Mouse (Mus musculus) midbrain, embryonic 10.5 days (tissue): Measurements from ENCODE around the gene Snrnp40. TPM values are rescaled to one million over a fixed set of nuclear protein-coding genes. Genes with fewer than 3 reads are reported as not detected.

Experiments
- DNase-seq: peaks from one replicate; pipeline ENCODE4 v3.0.0-alpha.2; 2017; ENCODE audit warnings: low spot score
- H3K27ac ChIP-seq: fragments of 300-500 bp; sonication (generic); replicated peaks from 2 replicates; pipeline ENCODE4 v1.5.1; 2016; ENCODE audit warnings: mild to moderate bottlenecking
- H3K27me3 ChIP-seq: fragments of 300-500 bp; sonication (generic); 2 replicates; pipeline ENCODE4 v1.6.1; 2016; ENCODE audit warnings: low read depth, mild to moderate bottlenecking; ENCODE audit not compliant: poor library complexity, severe bottlenecking
- H3K36me3 ChIP-seq: fragments of 300-500 bp; sonication (generic); 2 replicates; pipeline ENCODE4 v1.6.1; 2016; ENCODE audit warnings: mild to moderate bottlenecking, moderate library complexity
- H3K4me1 ChIP-seq: fragments of 300-500 bp; sonication (generic); 2 replicates; pipeline ENCODE4 v1.6.1; 2016
- H3K4me3 ChIP-seq: fragments of 300-500 bp; sonication (generic); 2 replicates; pipeline ENCODE4 v1.5.1; 2016; ENCODE audit warnings: mild to moderate bottlenecking, moderate library complexity
- H3K9me3 ChIP-seq: fragments of 300-500 bp; sonication (generic); replicated peaks from 2 replicates; pipeline ENCODE4 v1.6.1; 2016; ENCODE audit warnings: mild to moderate bottlenecking
- WGBS: fragments of 180-500 bp; shearing (Covaris S2); methylation state at CpG from one replicate; pipeline ENCODE4 v1.1.7; 2016; 5-methylcytosine and 5-hydroxymethylcytosine counted together
- polyA plus RNA-seq: library from polyadenylated mRNA; unstranded; fragments of >200 nt; fragmentation: Nextera tagmentation; extraction: Ambion mirVana; gene quantifications from 2 replicates; pipeline ENCODE4 v1.2.1, GENCODE M21; 2016

Gene Snrnp40
- polyA plus RNA-seq, 1 experiment from 2014 or later = 229 TPM

- Histone ChIP-seq H3K27ac (no peak overlapping the region), H3K27me3 (no peaks in the 10 kb centered on the region), H3K4me1 (peaks cover 17% of the 10 kb centered on the region), H3K9me3 (no peaks in the 10 kb centered on the region), H3K4me3 (no peak overlapping the region), H3K36me3 (peaks cover 66% of the 10 kb centered on the region)
- 97% methylated on average over 7 of the region's 7 CpGs for WGBS
- no peak for DNase-seq
Observed at GRCm38 (mm10) chr4:130389927-130390326, 30.0 kb downstream of the Snrnp40 start.

- WGBS = 64% methylated on average over 3 of the region's 3 CpGs
Observed at GRCm38 (mm10) chr4:130391265-130391664, 31.3 kb downstream of the Snrnp40 start.

More at GRCm38 (mm10) chr4:130391265-130391664, 31.3 kb downstream of the Snrnp40 start:
- Histone ChIP-seq H3K9me3 (no peaks in the 10 kb centered on the region), H3K27ac (no peak overlapping the region), H3K4me3 (no peak overlapping the region), H3K27me3 (no peaks in the 10 kb centered on the region), H3K4me1 (peaks cover 17% of the 10 kb centered on the region), H3K36me3 (peaks cover 53% of the 10 kb centered on the region)
- peak; percentile 27 for DNase-seq

Other genes with a start within 250 kb of the Snrnp40 start
- gene Hcrtr1, start 220.8 kb upstream of the Snrnp40 start, polyA plus RNA-seq = 0.23 and 0.31 TPM in 2 replicates
- gene Tinagl1, start 185.0 kb upstream of the Snrnp40 start, polyA plus RNA-seq = 7.4 and 7.5 TPM in 2 replicates
- gene Gm853, start 137.7 kb upstream of the Snrnp40 start, polyA plus RNA-seq = 0.31 TPM in 1 of 2 replicates, not detected in the other
- 40.1 and 59.3 TPM in 2 replicates for gene Serinc2, start 80.9 kb upstream of the Snrnp40 start, polyA plus RNA-seq
- gene Fabp3, start 51.5 kb upstream of the Snrnp40 start, polyA plus RNA-seq = 7.2 and 11.0 TPM in 2 replicates
- not detected in 2 replicates for gene Gm10570, start 51.5 kb upstream of the Snrnp40 start, polyA plus RNA-seq
- gene Zcchc17, start 189 bp upstream of the Snrnp40 start, polyA plus RNA-seq = 69.2 and 73.3 TPM in 2 replicates
- 5.1 and 5.9 TPM in 2 replicates for gene Nkain1, start 214.0 kb downstream of the Snrnp40 start, polyA plus RNA-seq